Comparison of ENCODE assay signal across 20 mouse cellular contexts in the genomic region with DNA sequence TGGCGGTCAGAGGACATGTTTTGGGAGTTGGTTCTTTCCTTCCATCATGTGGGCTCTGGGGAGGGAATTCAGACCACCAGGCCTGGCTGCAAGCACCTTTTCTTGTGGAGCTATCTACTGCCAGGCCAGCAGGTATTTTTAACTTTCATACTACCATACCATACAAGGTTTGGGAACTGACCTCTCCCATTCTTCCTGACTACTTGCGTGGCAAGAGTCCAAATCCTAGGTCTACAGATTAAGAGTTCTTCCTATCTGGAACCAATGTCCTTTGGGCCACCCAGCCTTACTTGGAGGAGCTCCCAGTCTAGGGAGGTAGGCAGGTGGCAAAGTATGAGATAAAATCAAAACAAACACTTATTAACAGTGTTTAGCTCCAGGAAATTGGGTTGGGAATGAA. TPM values are rescaled to one million over a fixed set of nuclear protein-coding genes. Genes with fewer than 3 reads are reported as not detected.
DNase-seq lines count a peak whose midpoint lies in the region; ATAC-seq and TF ChIP-seq lines count a peak whose summit lies in the region.
"Had no signal": no experiment of that assay in that cellular context is flagged by ENCODE, and none has a peak within 500 bp of the region (broad histone marks: within the 10 kb centered on the region; RNA-seq: fewer than 3 reads in every experiment).

No protein-coding gene starts in this region.

- no peak for ATAC-seq in lung, postnatal 0 days
- ATAC-seq in stomach, embryonic 16.5 days (ENCODE audit: insufficient read depth, low FRiP score) = no peak
- ATAC-seq: activated CD4-positive, CD25-positive, alpha-beta regulatory T cell, adult 4 months; forebrain, postnatal 0 days; hindbrain, postnatal 0 days; Patski had no signal

- H3K4me1 ChIP-seq in lung, postnatal 0 days (ENCODE audit: insufficient read depth, low read depth, low read length) = peaks cover 5% of the 10 kb centered on the region; the same call in 1 of the 2 replicates
- peaks cover 3% of the 10 kb centered on the region for H3K4me1 ChIP-seq in lung, adult 2 months (ENCODE audit: control insufficient read depth, insufficient read depth, low read length)
- H3K4me1 ChIP-seq in stomach, embryonic 16.5 days (ENCODE audit: control insufficient read depth, insufficient read depth, low read length) = peaks cover 7% of the 10 kb centered on the region; the same call in 1 of the 2 replicates

- peak; percentile 51 for DNase-seq in lung, postnatal 0 days (ENCODE audit: low spot score)
- no peak for DNase-seq in lung, adult 2 months
- DNase-seq in heart, adult 9 months (ENCODE audit: low spot score in 2 of 2) = peak; percentile 59 to 76
- peak; percentile 67 to 69 for DNase-seq in heart, postnatal 10 days
- DNase-seq in left cerebral cortex, postnatal 10 days (ENCODE audit: extremely low spot score in 1 of 2, low spot score in 2 of 2) = no peak
- no peak for DNase-seq in frontal cortex, adult 2 months (ENCODE audit: extremely low spot score in 1 of 2, low spot score in 1 of 2)
- DNase-seq in gastrocnemius, postnatal 14 days = no peak
- DNase-seq: adrenal gland, postnatal 25 days; cerebellum, postnatal 14 days; forebrain, postnatal 0 days; kidney, adult 11 months; kidney, postnatal 14 days; lung, embryonic 14.5 days; thymus, postnatal 14 days had no signal

- intact Hi-C loops in heart, postnatal 10 days (cut with DNase I) = no loop called here
- intact Hi-C loops in left cerebral cortex, postnatal 10 days (cut with DNase I) = no loop called here
- intact Hi-C loops in gastrocnemius, postnatal 14 days (cut with DNase I; ENCODE audit: low total_unique reads) = no loop called here

- no peaks in the 10 kb centered on the region for H3K9me3 ChIP-seq in lung, postnatal 0 days (ENCODE audit: low read length)
- no peaks in the 10 kb centered on the region for H3K9me3 ChIP-seq in stomach, embryonic 16.5 days (replicated peaks; ENCODE audit: control insufficient read depth, low read length)
- H3K9me3 ChIP-seq: limb, embryonic 10.5 days had no signal

- H3K27ac ChIP-seq in lung, postnatal 0 days (ENCODE audit: low read length) = peak overlapping the region; percentile 40
- H3K27ac ChIP-seq in stomach, embryonic 16.5 days (ENCODE audit: low read length) = peak overlapping the region; percentile 25; the same call in 1 of the 2 replicates
- H3K27ac ChIP-seq: hindbrain, postnatal 0 days; limb, embryonic 10.5 days had no signal

- H3K4me2 ChIP-seq in lung, postnatal 0 days (replicated peaks; ENCODE audit: low read depth, low read length) = no peak overlapping the region
- H3K4me2 ChIP-seq in stomach, embryonic 16.5 days (ENCODE audit: low read depth, low read length) = no peak overlapping the region
- H3K4me2 ChIP-seq: liver, embryonic 11.5 days; lung, embryonic 14.5 days had no signal

- no peak for TF ChIP-seq EP300 in lung, postnatal 0 days (IDR thresholded peaks at IDR 0.05)

- no peak overlapping the region for H3K4me3 ChIP-seq in lung, postnatal 0 days (ENCODE audit: low read depth, low read length)
- H3K4me3 ChIP-seq in lung, adult 2 months (replicated peaks; ENCODE audit: extremely low read depth, low read depth, low read length) = no peak overlapping the region
- no peak overlapping the region for H3K4me3 ChIP-seq in stomach, embryonic 16.5 days (replicated peaks; ENCODE audit: low read length)
- H3K4me3 ChIP-seq: limb, embryonic 10.5 days had no signal

- no peaks in the 10 kb centered on the region for H3K36me3 ChIP-seq in lung, postnatal 0 days (ENCODE audit: insufficient read depth, low read length)
- H3K36me3 ChIP-seq in stomach, embryonic 16.5 days (ENCODE audit: control insufficient read depth, insufficient read depth, low read length) = no peaks in the 10 kb centered on the region
- H3K36me3 ChIP-seq: limb, embryonic 10.5 days had no signal

- WGBS in lung, postnatal 0 days = 56% methylated on average over 2 of the region's 2 CpGs
- WGBS in lung, adult 2 months = 60% methylated on average over 2 of the region's 2 CpGs
- whole genome bisulfite sequencing in stomach, embryonic 16.5 days = 78% methylated on average over 2 of the region's 2 CpGs

- H3K9ac ChIP-seq in lung, postnatal 0 days (replicated peaks; ENCODE audit: low read depth) = no peak overlapping the region
- no peak overlapping the region for H3K9ac ChIP-seq in stomach, embryonic 16.5 days (ENCODE audit: low read length)
- H3K9ac ChIP-seq: forebrain, postnatal 0 days; lung, embryonic 14.5 days had no signal

- TF ChIP-seq POLR2A in lung, adult 2 months (IDR thresholded peaks at IDR 0.05; ENCODE audit: borderline replicate concordance, extremely low read depth, low read depth, low read length) = no peak

- no peak for TF ChIP-seq CTCF in lung, postnatal 0 days (IDR thresholded peaks at IDR 0.05)
- TF ChIP-seq CTCF in lung, adult 2 months (IDR thresholded peaks at IDR 0.05; ENCODE audit: insufficient read depth, low read length) = no peak

- H3K27me3 ChIP-seq in lung, postnatal 0 days (replicated peaks; ENCODE audit: insufficient read depth, low read length) = no peaks in the 10 kb centered on the region
- H3K27me3 ChIP-seq in stomach, embryonic 16.5 days (ENCODE audit: control insufficient read depth, insufficient read depth, low read length) = no peaks in the 10 kb centered on the region
- H3K27me3 ChIP-seq: Patski had no signal

RNA-seq across cellular contexts. Expression of gene Wee1, which starts 3.4 kb away (rescaled TPM):
- polyA plus RNA-seq in lung, postnatal 0 days (2015; fragmentation: Nextera tagmentation; extraction: Ambion mirVana) = 7.9 and 8.6 TPM in 2 replicates
- 2.9 and 5.9 TPM in 2 replicates for polyA plus RNA-seq in lung, adult 2 months (2012; rRNA removed)
- 10 to 100 TPM; 20.5 to 30.7 TPM for total RNA-seq in heart, postnatal 10 days (2021)
- 17.9 and 18.9 TPM in 2 replicates for polyA plus RNA-seq in stomach, embryonic 16.5 days (2015; fragmentation: Nextera tagmentation; extraction: Ambion mirVana)
- 1 to 10 TPM; 8.1 to 9.3 TPM for total RNA-seq in left cerebral cortex, postnatal 10 days (2021)
- 11.8 and 12.6 TPM in 2 replicates for polyA plus RNA-seq in frontal cortex, adult 2 months (2012; rRNA removed)
- total RNA-seq in gastrocnemius, postnatal 14 days (2021) = 1 to 10 TPM; 4.3 to 6.4 TPM

RNA-seq across cellular contexts. Expression of gene Zfp143, which starts 57.4 kb away (rescaled TPM):
- 10.6 and 12.1 TPM in 2 replicates for polyA plus RNA-seq in lung, postnatal 0 days (2015; fragmentation: Nextera tagmentation; extraction: Ambion mirVana)
- 12.5 and 15.0 TPM in 2 replicates for polyA plus RNA-seq in lung, adult 2 months (2012; rRNA removed)
- total RNA-seq in heart, postnatal 10 days (2021) = 10 to 100 TPM; 11.0 to 12.3 TPM
- 15.0 and 15.9 TPM in 2 replicates for polyA plus RNA-seq in stomach, embryonic 16.5 days (2015; fragmentation: Nextera tagmentation; extraction: Ambion mirVana)
- total RNA-seq in left cerebral cortex, postnatal 10 days (2021) = 1 to 10 TPM; 8.2 to 9.4 TPM
- 11.4 and 14.0 TPM in 2 replicates for polyA plus RNA-seq in frontal cortex, adult 2 months (2012; rRNA removed)
- 1 to 10 TPM; 7.0 to 7.9 TPM for total RNA-seq in gastrocnemius, postnatal 14 days (2021)

Comparison
In these comparisons a context has a peak if more than half of its experiments do, and no peak if none do; other contexts are left out.
1. DNase-seq: peak in lung, postnatal 0 days (single experiment), heart, adult 9 months (2 of 2) and heart, postnatal 10 days (2 of 2); none in lung, adult 2 months (single experiment), left cerebral cortex, postnatal 10 days (0 of 2), frontal cortex, adult 2 months (0 of 2) and gastrocnemius, postnatal 14 days (single experiment).